Mouse (Mus musculus) neutrophil, adult 5-6 weeks (primary cell): Measurements from ENCODE around the gene Olfr183. TPM values are rescaled to one million over a fixed set of nuclear protein-coding genes. Genes with fewer than 3 reads are reported as not detected.
"Not testable (repeated sequence)": the region's sequence is repeated elsewhere in the genome, so short reads cannot be mapped to it uniquely, and the experiment has no call there.

Experiments
- ATAC-seq: fragments of 151-379, 151-347 bp; 2 replicates; pipeline ENCODE4 v1.8.0; 2017; ENCODE audit warnings: mild to moderate bottlenecking, moderate TSS enrichment; ENCODE audit not compliant: insufficient number of reproducible peaks, poor library complexity, low FRiP score, severe bottlenecking; ENCODE audit errors: extremely low read depth
- total RNA-seq: library from RNA; stranded (forward); fragments of 200-1000 nt; gene quantifications from 2 replicates; pipeline ENCODE4 v1.2.3, GENCODE M21; 2017

The Olfr183 gene
- total RNA-seq: not detected in 2 replicates

- ATAC-seq: no peak
Observed at GRCm38 (mm10) chr16:58995057-58995456, at the start of gene Olfr183. Gene Olfr183 (plus strand): TSS chr16:58995357.

GRCm38 (mm10) chr16:59007146-59007545 is 12.0 kb downstream of the Olfr183 start:
- no peak for ATAC-seq

- ATAC-seq: no peak
Observed at GRCm38 (mm10) chr16:59013357-59014018, 18.3 kb downstream of the Olfr183 start.

- no peak for ATAC-seq
Observed at GRCm38 (mm10) chr16:59030191-59030590, 35.0 kb downstream of the Olfr183 start, which contains the start of gene Olfr186. Gene Olfr186 (minus strand): TSS chr16:59030291.

- no peak for ATAC-seq
Observed at GRCm38 (mm10) chr16:59039710-59040109, 44.6 kb downstream of the Olfr183 start, which contains the start of gene Olfr187. Gene Olfr187 (minus strand): TSS chr16:59039767.

- no peak for ATAC-seq
Observed at GRCm38 (mm10) chr16:59045835-59046234, 50.7 kb downstream of the Olfr183 start.

GRCm38 (mm10) chr16:59047579-59047978 is 52.4 kb downstream of the Olfr183 start:
- no peak for ATAC-seq

GRCm38 (mm10) chr16:59048860-59049259 is 53.7 kb downstream of the Olfr183 start:
- no peak for ATAC-seq

- not testable (repeated sequence) for ATAC-seq
Observed at GRCm38 (mm10) chr16:59049286-59049685, 54.1 kb downstream of the Olfr183 start.

Other genes starting within 250 kb of the Olfr183 start
- gene Olfr172, start 232.2 kb upstream of the Olfr183 start, total RNA-seq: not detected in 2 replicates
- not detected in 2 replicates for gene Olfr173, start 195.1 kb upstream of the Olfr183 start, total RNA-seq
- not detected in 2 replicates for gene Olfr175-ps1, start 168.6 kb upstream of the Olfr183 start, total RNA-seq
- 0.25 TPM in 1 of 2 replicates, not detected in the other for gene Olfr177, start 120.6 kb upstream of the Olfr183 start, total RNA-seq
- gene Olfr178, start 103.3 kb upstream of the Olfr183 start, total RNA-seq: not detected in 2 replicates
- not detected in 2 replicates for gene Olfr181, start 66.6 kb upstream of the Olfr183 start, total RNA-seq
- not detected in 2 replicates for gene Olfr180, start 66.0 kb upstream of the Olfr183 start, total RNA-seq
- gene Olfr186, start 34.9 kb downstream of the Olfr183 start, total RNA-seq: not detected in 2 replicates
- gene Olfr187, start 44.4 kb downstream of the Olfr183 start, total RNA-seq: not detected in 2 replicates
- under 0.01 TPM in 1 of 2 replicates, not detected in the other for gene Olfr190, start 82.6 kb downstream of the Olfr183 start, total RNA-seq
- not detected in 2 replicates for gene Olfr191, start 94.5 kb downstream of the Olfr183 start, total RNA-seq
- not detected in 2 replicates for gene Olfr193, start 116.5 kb downstream of the Olfr183 start, total RNA-seq
- gene Olfr194, start 125.7 kb downstream of the Olfr183 start, total RNA-seq: 0.12 TPM in 1 of 2 replicates, not detected in the other
- gene Olfr195, start 151.7 kb downstream of the Olfr183 start, total RNA-seq: not detected in 2 replicates
- not detected in 2 replicates for gene Olfr196, start 175.1 kb downstream of the Olfr183 start, total RNA-seq
- not detected in 2 replicates for gene Olfr198, start 208.2 kb downstream of the Olfr183 start, total RNA-seq
- not detected in 2 replicates for gene Olfr199, start 224.4 kb downstream of the Olfr183 start, total RNA-seq